Mouse (Mus musculus) ES-E14 (cell line): ENCODE data around the gene Kremen2. TPM values are rescaled to one million over a fixed set of nuclear protein-coding genes. Genes with fewer than 3 reads are reported as not detected.

Source experiments
- DNase-seq: peaks from one replicate; pipeline ENCODE4 v3.0.0-alpha.2; 2013; ENCODE audit warnings: low read depth, low spot score
- H3K27ac ChIP-seq: 2 replicates; pipeline ENCODE4 v1.5.1; 2012; ENCODE audit warnings: low read depth, mild to moderate bottlenecking, low read length, moderate library complexity, mixed read lengths; ENCODE audit not compliant: poor library complexity, insufficient read depth, severe bottlenecking
- H3K36me3 ChIP-seq: 2 replicates; pipeline ENCODE4 v1.6.1; 2012; ENCODE audit warnings: mild to moderate bottlenecking, low read length, moderate library complexity, mixed read lengths; ENCODE audit not compliant: control insufficient read depth, poor library complexity, insufficient read depth, severe bottlenecking
- H3K4me1 ChIP-seq, 2 experiments: fragments of 150-350 bp in 1 of 2; sonication (generic) in 1 of 2; 2 replicates each; pipeline ENCODE4 v1.6.1; 2012; ENCODE audit warnings: low read length in 2 of 2, mild to moderate bottlenecking in 1 of 2, mixed read lengths in 1 of 2; ENCODE audit not compliant: control insufficient read depth in 2 of 2, insufficient read depth in 2 of 2, poor library complexity in 1 of 2
- H3K4me3 ChIP-seq, 2 experiments: fragments of 150-350 bp in 1 of 2; sonication (generic) in 1 of 2; 2 replicates each; pipeline ENCODE4 v1.5.1; 2012; ENCODE audit warnings: low read length in 2 of 2, low read depth in 1 of 2, mild to moderate bottlenecking in 1 of 2, mixed read lengths in 1 of 2; ENCODE audit not compliant: insufficient read depth in 1 of 2, poor library complexity in 1 of 2, severe bottlenecking in 1 of 2
- H3K9ac ChIP-seq: 2 replicates; pipeline ENCODE4 v1.6.1; 2012; ENCODE audit warnings: low read depth, mild to moderate bottlenecking, low read length, mixed read lengths; ENCODE audit not compliant: poor library complexity, insufficient read depth, severe bottlenecking
- H3K9me3 ChIP-seq: fragments of 150-350 bp; sonication (generic); 2 replicates; pipeline ENCODE4 v1.6.1; 2012; ENCODE audit warnings: low read depth, mild to moderate bottlenecking, low read length; ENCODE audit not compliant: control insufficient read depth, insufficient read depth
- CHD2 ChIP-seq: IDR thresholded peaks from 2 replicates; pipeline ENCODE4 v1.6.1; 2014; ENCODE audit warnings: mild to moderate bottlenecking, low read depth, low read length, inconsistent platforms
- HCFC1 ChIP-seq: IDR thresholded peaks from 2 replicates; pipeline ENCODE4 v1.6.1; 2012; ENCODE audit warnings: low read length, inconsistent platforms, borderline replicate concordance; ENCODE audit not compliant: insufficient read depth
- MAFK ChIP-seq: IDR thresholded peaks from 2 replicates; pipeline ENCODE4 v1.6.1; 2014; ENCODE audit warnings: mild to moderate bottlenecking, low read depth, low read length, inconsistent platforms; ENCODE audit not compliant: insufficient read depth
- ZC3H11A ChIP-seq: IDR thresholded peaks from 2 replicates; pipeline ENCODE4 v1.6.1; 2012; ENCODE audit warnings: low read depth, mild to moderate bottlenecking, inconsistent platforms, low read length, borderline replicate concordance
- ZNF384 ChIP-seq: IDR thresholded peaks from 2 replicates; pipeline ENCODE4 v1.6.1; 2012; ENCODE audit warnings: low read depth, low read length, inconsistent platforms
- in situ Hi-C, 2 experiments: fragments of 600-800 bp; cut with MboI; formaldehyde crosslinking; loops; one replicate each; pipeline ENCODE4 v1.15.1; 2025; ENCODE audit warnings: low sequenced_read_pairs in 2 of 2, inconsistent platforms in 1 of 2; ENCODE audit not compliant: unreplicated experiment in 2 of 2
- total RNA-seq: library from RNA; depleted of rRNA; stranded (reverse); fragments of 300-350 nt; gene quantifications from 2 replicates; pipeline ENCODE4 v1.2.3, GENCODE M21; 2012

The Kremen2 gene
- total RNA-seq, 1 experiment, result 2.5 TPM

- no peak for TF ChIP-seq HCFC1
- in situ Hi-C loops, result no loop called here
- DNase-seq, result no peak
- Histone ChIP-seq H3K4me3 (no peak overlapping the region), H3K27ac (no peak overlapping the region), H3K9me3 (no peaks in the 10 kb centered on the region), H3K4me1 (peaks cover 0 to 12% of the 10 kb centered on the region in 2 experiments; a peak in 1 of 4 replicates), H3K9ac (no peak overlapping the region), H3K36me3 (no peaks in the 10 kb centered on the region)
Observed at GRCm38 (mm10) chr17:23783352-23783751, 37.7 kb upstream of the Kremen2 start.

GRCm38 (mm10) chr17:23778447-23778846, 32.8 kb upstream of the Kremen2 start:
- DNase-seq, result no peak
- Histone ChIP-seq H3K9ac (no peak overlapping the region), H3K9me3 (no peaks in the 10 kb centered on the region), H3K4me3 (no peak overlapping the region), H3K4me1 (peaks cover 0 to 7% of the 10 kb centered on the region in 2 experiments; a peak in 1 of 4 replicates), H3K36me3 (no peaks in the 10 kb centered on the region), H3K27ac (no peak overlapping the region)
- TF ChIP-seq ZC3H11A, result no peak
- no peak for TF ChIP-seq ZNF384
- no peak for TF ChIP-seq HCFC1
- no peak for TF ChIP-seq CHD2
- TF ChIP-seq MAFK, result no peak
- in situ Hi-C loops, result no loop called here

GRCm38 (mm10) chr17:23777141-23777540, 31.5 kb upstream of the Kremen2 start:
- DNase-seq, result no peak
- Histone ChIP-seq H3K9ac (no peak overlapping the region), H3K27ac (no peak overlapping the region), H3K4me1 (peaks cover 0 to 7% of the 10 kb centered on the region in 2 experiments; a peak in 1 of 4 replicates), H3K9me3 (no peaks in the 10 kb centered on the region), H3K4me3 (no peak overlapping the region), H3K36me3 (no peaks in the 10 kb centered on the region)
- TF ChIP-seq MAFK (no peak), CHD2 (no peak), ZC3H11A (no peak), ZNF384 (no peak), HCFC1 (no peak)
- in situ Hi-C loops, result no loop called here

GRCm38 (mm10) chr17:23776216-23776615, 30.6 kb upstream of the Kremen2 start:
- H3K9ac ChIP-seq, result no peak overlapping the region
- H3K9me3 ChIP-seq, result no peaks in the 10 kb centered on the region
- H3K4me1 ChIP-seq, result peaks cover 0 to 7% of the 10 kb centered on the region in 2 experiments; a peak in 1 of 4 replicates
- no peak for DNase-seq
- H3K4me3 ChIP-seq, result no peak overlapping the region
- H3K27ac ChIP-seq, result no peak overlapping the region
- no peaks in the 10 kb centered on the region for H3K36me3 ChIP-seq
- no peak for TF ChIP-seq HCFC1
- no peak for TF ChIP-seq CHD2
- no peak for TF ChIP-seq ZC3H11A
- TF ChIP-seq ZNF384, result no peak
- in situ Hi-C loops, result no loop called here

GRCm38 (mm10) chr17:23774090-23774489, 28.5 kb upstream of the Kremen2 start:
- peaks cover 2 to 6% of the 10 kb centered on the region in 2 experiments; a peak in 1 of 4 replicates for H3K4me1 ChIP-seq
- in situ Hi-C loops, result no loop called here
- H3K27ac ChIP-seq, result no peak overlapping the region
- H3K9ac ChIP-seq, result no peak overlapping the region
- TF ChIP-seq HCFC1 (no peak), MAFK (no peak), ZNF384 (no peak), ZC3H11A (0 out of 2 replicates have a peak, but pooled peaks have one; percentile 22)
- peak; percentile 65 for DNase-seq
- no peak overlapping the region for H3K4me3 ChIP-seq
- 0 out of 2 replicates have a peak, but pooled peaks cover 2% of the 10 kb centered on the region for H3K36me3 ChIP-seq
- no peaks in the 10 kb centered on the region for H3K9me3 ChIP-seq
